Mouse (Mus musculus) forebrain, postnatal 0 days (tissue): ENCODE data around the gene Olfr1412. TPM values are rescaled to one million over a fixed set of nuclear protein-coding genes. Genes with fewer than 3 reads are reported as not detected.

Experiments used
- ATAC-seq: fragments of 200-750 bp; cut with Nextera tagmentation; 2 replicates; pipeline ENCODE4 v1.8.0; 2017; ENCODE audit warnings: mild to moderate bottlenecking, moderate library complexity
- DNase-seq: peaks from one replicate; pipeline ENCODE4 v3.0.0-alpha.2; 2015
- H3K27ac ChIP-seq: fragments of 300-500 bp; sonication (generic); 2 replicates; pipeline ENCODE4 v1.5.1; 2014; ENCODE audit warnings: low read depth, mild to moderate bottlenecking, antibody characterized with exemption, low read length, moderate library complexity, mixed read lengths
- H3K27me3 ChIP-seq: fragments of 300-500 bp; sonication (generic); 2 replicates; pipeline ENCODE4 v1.6.1; 2014; ENCODE audit warnings: mild to moderate bottlenecking, low read length, mixed read lengths; ENCODE audit not compliant: insufficient read depth
- H3K36me3 ChIP-seq: fragments of 300-500 bp; sonication (generic); 2 replicates; pipeline ENCODE4 v1.6.1; 2014; ENCODE audit warnings: mild to moderate bottlenecking, moderate library complexity; ENCODE audit not compliant: insufficient read depth
- H3K4me1 ChIP-seq: fragments of 300-500 bp; sonication (generic); 2 replicates; pipeline ENCODE4 v1.6.1; 2014; ENCODE audit warnings: antibody characterized with exemption; ENCODE audit not compliant: insufficient read depth
- H3K4me2 ChIP-seq: fragments of 300-500 bp; sonication (generic); 2 replicates; pipeline ENCODE4 v1.6.1; 2014; ENCODE audit warnings: low read depth, mild to moderate bottlenecking, moderate library complexity
- H3K4me3 ChIP-seq: fragments of 300-500 bp; sonication (generic); 2 replicates; pipeline ENCODE4 v1.5.1; 2014; ENCODE audit warnings: low read depth, low read length, mixed read lengths
- H3K9ac ChIP-seq: fragments of 300-500 bp; sonication (generic); 2 replicates; pipeline ENCODE4 v1.6.1; 2014; ENCODE audit warnings: mild to moderate bottlenecking
- H3K9me3 ChIP-seq: fragments of 300-500 bp; sonication (generic); 2 replicates; pipeline ENCODE4 v1.6.1; 2016; ENCODE audit warnings: low read length
- CTCF ChIP-seq: sonication (generic); IDR thresholded peaks from 2 replicates; pipeline ENCODE4 v1.5.1; 2016; ENCODE audit warnings: antibody characterized with exemption, control low read depth, low read depth
- WGBS: fragments of 180-500 bp; shearing (Covaris S2); extraction: QIAGEN DNeasy Blood & Tissue Kit; methylation state at CpG from one replicate; pipeline ENCODE4 v1.1.7; 2014; 5-methylcytosine and 5-hydroxymethylcytosine counted together
- polyA plus RNA-seq: library from polyadenylated mRNA; unstranded; fragments of >200 nt; fragmentation: Nextera tagmentation; extraction: Ambion mirVana; gene quantifications from 2 replicates; pipeline ENCODE4 v1.2.1, GENCODE M21; 2015
- total RNA-seq: library from RNA; depleted of rRNA; stranded (reverse); fragments of >200 nt; gene quantifications from 2 replicates; pipeline ENCODE4 v1.2.3, GENCODE M21; 2014; rRNA removed

The Olfr1412 gene
- total RNA-seq (not detected in 2 replicates), polyA plus RNA-seq (not detected in 2 replicates)

DNA sequence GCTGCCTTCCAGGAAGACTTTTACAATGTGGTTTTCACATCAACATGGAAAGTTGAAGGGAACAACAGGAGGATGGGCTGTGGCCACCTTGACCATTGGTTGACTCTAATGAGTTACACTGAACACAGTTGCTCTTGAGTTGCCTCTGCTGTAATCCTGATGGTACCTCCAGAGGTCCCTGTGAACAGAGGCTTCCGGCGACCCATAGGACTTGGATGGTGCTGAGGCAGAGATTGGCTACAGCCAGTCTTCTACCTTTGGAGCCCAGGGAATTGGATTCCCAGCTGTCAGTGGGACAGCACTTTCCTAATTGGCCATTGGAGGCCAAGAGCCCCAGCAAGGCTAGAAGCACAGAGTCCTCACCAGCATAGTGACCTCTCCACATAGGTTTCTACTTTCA, at the start of gene Olfr1412:
TSS of gene Olfr1412 (plus strand) at position 301 of the 400 bp plus-strand sequence.
- ATAC-seq (no peak), DNase-seq (no peak)
- Histone ChIP-seq H3K9me3 (no peaks in the 10 kb centered on the region), H3K4me2 (no peak within 1 kb of the TSS), H3K4me3 (no peak within 1 kb of the TSS), H3K9ac (no peak within 1 kb of the TSS), H3K27me3 (no peaks in the 10 kb centered on the region), H3K36me3 (no peaks in the 10 kb centered on the region), H3K27ac (no peak within 1 kb of the TSS), H3K4me1 (no peaks in the 10 kb centered on the region)
- no peak for TF ChIP-seq CTCF
- WGBS = 84% methylated on average over 2 of the region's 2 CpGs

DNA sequence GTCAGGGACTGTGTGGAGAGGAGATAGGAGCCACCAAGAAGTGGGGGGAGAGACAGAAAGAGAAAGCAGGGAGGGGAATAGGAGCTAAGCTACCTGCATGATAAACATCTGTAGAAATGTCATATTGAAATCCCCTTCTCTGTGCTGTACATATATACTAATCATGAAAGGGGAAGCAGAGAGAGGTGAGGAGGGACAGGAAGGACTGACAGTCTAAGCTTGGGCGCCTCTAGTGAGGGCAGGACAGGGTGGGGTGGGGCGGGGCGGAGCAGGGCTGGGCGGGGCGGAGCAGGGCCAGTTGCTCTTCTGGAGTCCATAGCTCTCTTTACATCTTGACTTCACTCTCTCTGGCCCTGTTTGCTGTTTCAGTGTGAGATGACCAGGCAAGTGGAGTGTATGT, 48.6 kb upstream of the Olfr1412 start:
- H3K27ac ChIP-seq = no peak overlapping the region
- no peaks in the 10 kb centered on the region for H3K36me3 ChIP-seq
- no peak for ATAC-seq
- no peak overlapping the region for H3K9ac ChIP-seq
- 58% methylated on average over 5 of the region's 5 CpGs for WGBS
- H3K4me1 ChIP-seq = no peaks in the 10 kb centered on the region
- no peak for TF ChIP-seq CTCF
- H3K4me2 ChIP-seq = no peak overlapping the region
- H3K27me3 ChIP-seq = no peaks in the 10 kb centered on the region
- H3K9me3 ChIP-seq = no peaks in the 10 kb centered on the region
- DNase-seq = no peak
- no peak overlapping the region for H3K4me3 ChIP-seq

DNA sequence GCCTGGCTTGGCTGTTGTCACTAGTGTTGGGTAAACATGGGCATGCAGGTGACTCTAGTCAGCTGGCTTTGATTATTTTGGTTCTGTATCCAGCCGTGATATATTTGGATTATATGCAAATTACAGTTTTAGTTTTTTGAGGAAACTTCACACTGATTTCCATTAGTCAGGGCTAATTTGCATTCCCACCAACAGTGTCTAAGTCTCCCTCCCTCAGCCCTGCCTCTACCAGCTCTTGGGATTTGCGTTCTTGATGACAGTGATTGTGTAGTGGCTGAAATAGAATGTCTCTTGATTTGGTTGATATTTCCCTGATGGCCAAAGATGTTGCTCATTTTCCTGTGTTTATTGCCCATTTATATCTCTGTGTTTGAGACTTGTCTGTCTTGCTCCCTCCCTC, 46.5 kb upstream of the Olfr1412 start:
- H3K27me3 ChIP-seq = no peaks in the 10 kb centered on the region; the same call in 1 of the 2 replicates
- no peaks in the 10 kb centered on the region for H3K36me3 ChIP-seq
- no peak overlapping the region for H3K4me2 ChIP-seq
- TF ChIP-seq CTCF = no peak
- no peak overlapping the region for H3K4me3 ChIP-seq
- H3K9me3 ChIP-seq = no peaks in the 10 kb centered on the region
- peak; percentile 87 for ATAC-seq
- 38% methylated on average over 2 of the region's 2 CpGs for WGBS
- no peak overlapping the region for H3K9ac ChIP-seq
- DNase-seq = peak; percentile 7
- no peaks in the 10 kb centered on the region for H3K4me1 ChIP-seq
- no peak overlapping the region for H3K27ac ChIP-seq

DNA sequence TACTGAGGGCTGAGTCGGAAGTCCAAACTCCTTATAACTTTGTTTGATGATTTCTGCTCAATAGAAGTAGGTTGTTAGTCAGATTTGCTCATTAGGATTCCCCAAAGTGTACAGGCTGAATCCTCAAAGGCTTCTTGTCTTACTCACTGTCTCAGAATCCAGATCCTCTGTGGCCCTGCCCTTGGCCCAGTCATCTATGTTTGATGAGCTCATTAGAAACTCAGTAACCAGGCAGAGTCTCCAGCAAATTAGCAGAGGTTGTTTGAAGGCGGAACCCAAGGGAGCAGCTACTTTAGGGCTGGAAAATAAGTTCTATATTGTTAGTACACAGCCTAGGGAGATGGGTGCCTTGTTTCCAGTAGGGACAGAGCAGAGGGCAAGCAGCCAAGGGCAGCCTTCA, 39.6 kb upstream of the Olfr1412 start:
- WGBS = 75% methylated on average over 2 of the region's 2 CpGs

DNA sequence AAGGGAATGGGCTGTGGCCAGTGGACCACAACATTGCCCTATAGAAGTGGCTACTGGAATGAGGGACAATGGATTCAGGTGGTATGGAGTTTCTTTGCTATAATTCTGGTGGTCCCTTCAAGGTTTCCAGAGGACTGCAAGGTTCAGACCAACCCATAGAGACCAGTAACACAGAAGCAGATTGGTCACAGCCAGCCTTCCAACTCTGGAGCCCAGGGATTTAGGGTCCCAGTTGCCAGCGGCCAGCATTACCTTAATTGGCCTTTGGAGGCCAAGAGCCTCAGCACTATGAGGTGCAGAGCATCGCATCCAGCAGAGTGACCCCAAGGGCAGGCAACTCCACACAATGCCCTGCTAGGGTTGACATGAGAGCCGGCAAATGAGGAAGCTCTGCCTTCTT, 14.6 kb upstream of the Olfr1412 start, which contains the start of gene Olfr1413:
TSS of gene Olfr1413 (plus strand) at position 301 of the 400 bp plus-strand sequence.
- DNase-seq = no peak
- Histone ChIP-seq H3K4me2 (no peak within 1 kb of the TSS), H3K9ac (no peak within 1 kb of the TSS), H3K4me1 (no peaks in the 10 kb centered on the region), H3K27ac (no peak within 1 kb of the TSS), H3K36me3 (no peaks in the 10 kb centered on the region), H3K9me3 (no peaks in the 10 kb centered on the region), H3K27me3 (no peaks in the 10 kb centered on the region), H3K4me3 (no peak within 1 kb of the TSS)
- WGBS = 88% methylated on average over 3 of the region's 3 CpGs
- ATAC-seq = no peak
- no peak for TF ChIP-seq CTCF

More for the DNA sequence above, 39.6 kb upstream of the Olfr1412 start:
- Histone ChIP-seq H3K9ac (no peak overlapping the region), H3K4me3 (no peak overlapping the region), H3K36me3 (no peaks in the 10 kb centered on the region), H3K4me2 (no peak overlapping the region), H3K4me1 (no peaks in the 10 kb centered on the region), H3K9me3 (no peaks in the 10 kb centered on the region), H3K27me3 (no peaks in the 10 kb centered on the region; the same call in 1 of the 2 replicates), H3K27ac (no peak overlapping the region)
- no peak for TF ChIP-seq CTCF
- ATAC-seq (no peak), DNase-seq (no peak)

DNA sequence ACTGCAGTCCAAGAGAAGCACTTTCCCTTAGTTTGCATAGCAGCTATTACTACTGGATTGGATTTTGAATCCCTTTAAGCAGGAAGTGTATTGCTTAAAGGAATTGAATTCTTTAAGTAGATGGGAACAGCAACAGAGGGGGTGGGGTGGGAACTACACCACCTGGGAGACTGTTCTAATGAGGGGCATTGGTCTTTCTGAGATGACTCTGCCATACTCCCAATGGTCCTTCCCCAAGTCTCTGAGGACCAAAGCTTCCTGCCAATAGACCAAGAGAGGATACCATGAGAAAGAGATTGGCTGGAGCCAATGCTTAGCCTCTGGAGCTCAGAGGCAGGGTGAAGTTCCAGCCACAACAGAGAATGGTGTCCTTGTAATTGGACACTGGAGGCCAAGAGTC, 8.5 kb downstream of the Olfr1412 start, which contains the start of gene Olfr1411:
TSS of gene Olfr1411 (plus strand) at position 301 of the 400 bp plus-strand sequence.
- DNase-seq (no peak), ATAC-seq (no peak)
- Histone ChIP-seq H3K36me3 (no peaks in the 10 kb centered on the region), H3K9ac (no peak within 1 kb of the TSS), H3K27me3 (no peaks in the 10 kb centered on the region), H3K27ac (no peak within 1 kb of the TSS), H3K9me3 (no peaks in the 10 kb centered on the region), H3K4me1 (no peaks in the 10 kb centered on the region), H3K4me2 (no peak within 1 kb of the TSS), H3K4me3 (no peak within 1 kb of the TSS)
- TF ChIP-seq CTCF = no peak

DNA sequence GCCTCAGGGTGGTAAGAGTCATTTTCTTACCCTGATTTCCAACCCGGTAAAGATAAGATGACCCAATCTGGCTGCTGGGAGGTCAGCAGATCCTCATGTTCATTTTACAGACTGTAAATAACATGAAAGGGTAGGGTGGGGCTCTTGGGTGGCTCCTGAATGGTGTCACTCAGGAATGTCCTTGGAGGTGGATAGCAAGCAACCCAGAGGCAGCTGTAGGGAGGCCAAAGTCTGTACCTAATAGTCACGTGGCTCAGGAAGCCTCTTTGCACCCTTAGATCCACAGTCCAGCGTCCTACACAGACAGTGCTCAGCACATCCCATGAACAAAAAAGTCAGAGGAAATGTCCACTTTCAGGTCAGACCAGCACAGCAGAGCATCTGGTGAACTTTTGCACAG, 10.4 kb downstream of the Olfr1412 start:
- H3K27ac ChIP-seq = no peak overlapping the region
- TF ChIP-seq CTCF = no peak
- H3K4me2 ChIP-seq = no peak overlapping the region
- no peaks in the 10 kb centered on the region for H3K9me3 ChIP-seq
- DNase-seq (no peak), ATAC-seq (no peak)
- H3K36me3 ChIP-seq = no peaks in the 10 kb centered on the region
- H3K4me1 ChIP-seq = no peaks in the 10 kb centered on the region
- WGBS = 89% methylated on average over 3 of the region's 3 CpGs
- no peaks in the 10 kb centered on the region for H3K27me3 ChIP-seq
- no peak overlapping the region for H3K9ac ChIP-seq
- H3K4me3 ChIP-seq = no peak overlapping the region

DNA sequence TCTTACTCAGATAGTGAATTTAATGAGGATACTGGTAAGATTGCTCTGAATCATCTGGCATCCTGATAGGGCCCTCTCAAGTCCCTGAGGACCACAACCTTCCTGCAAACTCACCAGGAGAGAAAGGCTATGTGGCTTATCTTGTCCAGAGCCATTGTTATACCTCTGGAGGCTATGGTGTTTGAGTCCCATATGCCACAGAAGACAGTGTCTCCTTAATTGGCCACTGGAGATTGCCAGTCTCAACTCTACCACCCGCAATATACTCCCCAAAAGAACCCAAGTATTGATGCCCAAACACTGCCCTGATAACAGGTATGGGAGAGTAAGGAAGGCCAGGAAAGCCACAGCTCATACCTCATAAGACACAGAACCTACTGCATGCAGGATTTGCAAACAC, 19.9 kb downstream of the Olfr1412 start, which contains the start of gene Olfr1410:
TSS of gene Olfr1410 (plus strand) at position 301 of the 400 bp plus-strand sequence.
- ATAC-seq (no peak), DNase-seq (no peak)
- Histone ChIP-seq H3K27me3 (no peaks in the 10 kb centered on the region), H3K4me3 (no peak within 1 kb of the TSS), H3K4me1 (no peaks in the 10 kb centered on the region), H3K27ac (no peak within 1 kb of the TSS), H3K9me3 (no peaks in the 10 kb centered on the region), H3K9ac (no peak within 1 kb of the TSS), H3K4me2 (no peak within 1 kb of the TSS), H3K36me3 (no peaks in the 10 kb centered on the region)
- 97% methylated on average over 1 of the region's 1 CpGs for WGBS
- TF ChIP-seq CTCF = no peak
